21 mouse cellular contexts compared by ENCODE assay signal in the genomic region with DNA sequence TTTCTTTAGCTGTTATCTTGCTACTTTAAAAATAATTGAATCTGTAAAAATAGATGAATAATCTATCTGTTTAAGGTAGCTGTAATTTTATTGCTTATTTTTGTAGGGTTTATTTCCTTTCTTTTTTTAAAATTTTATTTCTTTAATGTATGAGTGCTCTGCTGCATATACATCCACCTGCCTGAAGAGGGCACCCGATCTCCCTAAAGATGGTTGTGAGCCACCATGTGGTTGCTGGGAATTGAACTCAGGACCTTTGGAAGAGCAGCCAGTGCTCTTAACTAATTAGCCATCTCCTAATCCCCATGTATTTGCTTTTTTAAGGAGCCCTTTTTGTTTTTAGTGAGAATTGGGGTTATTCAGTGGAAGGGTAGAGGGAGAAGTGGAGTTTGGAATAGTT. TPM values are rescaled to one million over a fixed set of nuclear protein-coding genes. Genes with fewer than 3 reads are reported as not detected.
DNase-seq lines count a peak whose midpoint lies in the region; ATAC-seq and TF ChIP-seq lines count a peak whose summit lies in the region.
"Had no signal": no experiment of that assay in that cellular context is flagged by ENCODE, and none has a peak within 500 bp of the region (broad histone marks: within the 10 kb centered on the region; RNA-seq: fewer than 3 reads in every experiment).

No protein-coding gene starts in this region.

- 0 out of 2 replicates have a peak, but pooled peaks have one; percentile 8 for TF ChIP-seq CTCF in hindbrain, postnatal 0 days (IDR thresholded peaks at IDR 0.05; ENCODE audit: low read depth)
- TF ChIP-seq CTCF in liver, embryonic 14.5 days (IDR thresholded peaks at IDR 0.05; ENCODE audit: low read depth), result peak; percentile 48
- peak; percentile 32 for TF ChIP-seq CTCF in E14TG2a.4 (conservative IDR thresholded peaks at IDR 0.05; ENCODE audit: low read length)

- no peaks in the 10 kb centered on the region for H3K4me1 ChIP-seq in hindbrain, postnatal 0 days (ENCODE audit: insufficient read depth, low read length)
- H3K4me1 ChIP-seq in hindbrain, embryonic 12.5 days, result no peaks in the 10 kb centered on the region
- H3K4me1 ChIP-seq in liver, embryonic 14.5 days (replicated peaks; ENCODE audit: control insufficient read depth in 2 of 2, insufficient read depth in 2 of 2, low read length in 1 of 2), result no peaks in the 10 kb centered on the region
- H3K4me1 ChIP-seq in liver, embryonic 12.5 days, result no peaks in the 10 kb centered on the region
- peaks cover 16% of the 10 kb centered on the region for H3K4me1 ChIP-seq in E14TG2a.4 (replicated peaks; ENCODE audit: low read depth, low read length)
- no peaks in the 10 kb centered on the region for H3K4me1 ChIP-seq in limb, embryonic 10.5 days
- H3K4me1 ChIP-seq: embryonic facial prominence, embryonic 12.5 days; heart, embryonic 10.5 days; limb, embryonic 13.5 days had no signal

- 77% methylated on average over 1 of the region's 1 CpGs for WGBS in hindbrain, postnatal 0 days
- WGBS in hindbrain, embryonic 12.5 days, result 74% methylated on average over 1 of the region's 1 CpGs
- 65% methylated on average over 1 of the region's 1 CpGs for WGBS in liver, embryonic 14.5 days (ENCODE audit: insufficient replicate concordance)
- 65% methylated on average over 1 of the region's 1 CpGs for WGBS in liver, embryonic 12.5 days (ENCODE audit: insufficient replicate concordance)
- 62% methylated on average over 1 of the region's 1 CpGs for WGBS in limb, embryonic 10.5 days

- no peaks in the 10 kb centered on the region for H3K36me3 ChIP-seq in hindbrain, postnatal 0 days (ENCODE audit: insufficient read depth, low read length)
- no peaks in the 10 kb centered on the region for H3K36me3 ChIP-seq in hindbrain, embryonic 12.5 days
- no peaks in the 10 kb centered on the region for H3K36me3 ChIP-seq in liver, embryonic 14.5 days (replicated peaks; ENCODE audit: control insufficient read depth, insufficient read depth, low read depth)
- H3K36me3 ChIP-seq in liver, embryonic 12.5 days, result no peaks in the 10 kb centered on the region
- peaks cover 8% of the 10 kb centered on the region for H3K36me3 ChIP-seq in E14TG2a.4 (ENCODE audit: insufficient read depth, low read length)
- peaks cover under 1% of the 10 kb centered on the region; the same call in 1 of the 2 replicates for H3K36me3 ChIP-seq in limb, embryonic 10.5 days
- H3K36me3 ChIP-seq: embryonic facial prominence, embryonic 12.5 days; heart, embryonic 10.5 days had no signal

- DNase-seq in hindbrain, postnatal 0 days (ENCODE audit: low spot score), result no peak
- no peak for DNase-seq in liver, embryonic 14.5 days (ENCODE audit: low read depth in 3 of 3, low spot score in 3 of 3)
- peak; percentile 36 for DNase-seq in ZHBTc4 (ENCODE audit: low read depth, low spot score)
- no peak for DNase-seq in right cerebral cortex, postnatal 25 days
- no peak for DNase-seq in limb, embryonic 10.5 days (ENCODE audit: low spot score)
- DNase-seq: adrenal gland, adult 8-10 months; cerebellum, adult 18-20 months; cerebellum, postnatal 14 days; forebrain, postnatal 0 days; kidney, adult 18-20 months; kidney, postnatal 10 days; lung, postnatal 10 days; spleen, adult 18-20 months had no signal

- no peak overlapping the region for H3K9ac ChIP-seq in hindbrain, postnatal 0 days (replicated peaks; ENCODE audit: low read length)
- H3K9ac ChIP-seq in hindbrain, embryonic 12.5 days, result no peak overlapping the region
- no peak overlapping the region for H3K9ac ChIP-seq in liver, embryonic 14.5 days (replicated peaks)
- H3K9ac ChIP-seq in liver, embryonic 12.5 days, result no peak overlapping the region
- H3K9ac ChIP-seq: embryonic facial prominence, embryonic 12.5 days; forebrain, postnatal 0 days; limb, embryonic 13.5 days had no signal

- H3K9me3 ChIP-seq in hindbrain, postnatal 0 days (ENCODE audit: low read length), result no peaks in the 10 kb centered on the region
- H3K9me3 ChIP-seq in hindbrain, embryonic 12.5 days (replicated peaks), result no peaks in the 10 kb centered on the region
- no peaks in the 10 kb centered on the region for H3K9me3 ChIP-seq in liver, embryonic 14.5 days (ENCODE audit: control insufficient read depth, low read length)
- H3K9me3 ChIP-seq in liver, embryonic 12.5 days (replicated peaks), result no peaks in the 10 kb centered on the region
- H3K9me3 ChIP-seq in E14TG2a.4 (ENCODE audit: low read length), result no peaks in the 10 kb centered on the region
- no peaks in the 10 kb centered on the region for H3K9me3 ChIP-seq in limb, embryonic 10.5 days (replicated peaks)
- H3K9me3 ChIP-seq: embryonic facial prominence, embryonic 12.5 days; heart, embryonic 10.5 days; limb, embryonic 13.5 days had no signal

- TF ChIP-seq EP300 in liver, embryonic 14.5 days (IDR thresholded peaks at IDR 0.05; ENCODE audit: low read depth), result no peak

- no peak overlapping the region for H3K4me2 ChIP-seq in hindbrain, postnatal 0 days (ENCODE audit: low read depth, low read length)
- H3K4me2 ChIP-seq in hindbrain, embryonic 12.5 days (replicated peaks), result no peak overlapping the region
- H3K4me2 ChIP-seq in liver, embryonic 14.5 days (ENCODE audit: low read depth), result no peak overlapping the region
- no peak overlapping the region for H3K4me2 ChIP-seq in liver, embryonic 12.5 days
- H3K4me2 ChIP-seq: embryonic facial prominence, embryonic 12.5 days; limb, embryonic 13.5 days; midbrain, embryonic 11.5 days had no signal

- no peak for ATAC-seq in hindbrain, postnatal 0 days
- no peak for ATAC-seq in hindbrain, embryonic 12.5 days (ENCODE audit: low FRiP score)
- no peak for ATAC-seq in liver, embryonic 14.5 days (ENCODE audit: insufficient read depth)
- ATAC-seq in liver, embryonic 12.5 days, result no peak
- ATAC-seq: forebrain, postnatal 0 days; hindbrain, embryonic 16.5 days had no signal

- H3K27me3 ChIP-seq in hindbrain, postnatal 0 days (ENCODE audit: insufficient read depth, low read length), result no peaks in the 10 kb centered on the region
- no peaks in the 10 kb centered on the region for H3K27me3 ChIP-seq in hindbrain, embryonic 12.5 days
- no peaks in the 10 kb centered on the region for H3K27me3 ChIP-seq in liver, embryonic 14.5 days (ENCODE audit: control insufficient read depth, insufficient read depth, low read length)
- no peaks in the 10 kb centered on the region for H3K27me3 ChIP-seq in liver, embryonic 12.5 days (replicated peaks)
- no peaks in the 10 kb centered on the region for H3K27me3 ChIP-seq in E14TG2a.4 (ENCODE audit: insufficient read depth, low read length)
- H3K27me3 ChIP-seq in limb, embryonic 10.5 days (ENCODE audit: low read depth, poor library complexity, severe bottlenecking), result peaks cover 19% of the 10 kb centered on the region
- H3K27me3 ChIP-seq: embryonic facial prominence, embryonic 12.5 days; limb, embryonic 13.5 days had no signal

- no peak overlapping the region for H3K27ac ChIP-seq in hindbrain, postnatal 0 days
- H3K27ac ChIP-seq in hindbrain, embryonic 12.5 days, result no peak overlapping the region
- no peak overlapping the region for H3K27ac ChIP-seq in liver, embryonic 14.5 days
- H3K27ac ChIP-seq in liver, embryonic 12.5 days, result no peak overlapping the region
- no peak overlapping the region for H3K27ac ChIP-seq in limb, embryonic 10.5 days
- H3K27ac ChIP-seq: embryonic facial prominence, embryonic 12.5 days; heart, embryonic 10.5 days; limb, embryonic 13.5 days had no signal

- no peak overlapping the region for H3K4me3 ChIP-seq in hindbrain, postnatal 0 days (ENCODE audit: low read length)
- H3K4me3 ChIP-seq in hindbrain, embryonic 12.5 days, result no peak overlapping the region
- no peak overlapping the region for H3K4me3 ChIP-seq in liver, embryonic 14.5 days (ENCODE audit: insufficient read depth in 1 of 2, low read depth in 2 of 2, low read length in 2 of 2)
- H3K4me3 ChIP-seq in liver, embryonic 12.5 days, result no peak overlapping the region
- no peak overlapping the region for H3K4me3 ChIP-seq in E14TG2a.4 (replicated peaks; ENCODE audit: low read length)
- H3K4me3 ChIP-seq in limb, embryonic 10.5 days, result no peak overlapping the region
- H3K4me3 ChIP-seq: embryonic facial prominence, embryonic 12.5 days; heart, embryonic 10.5 days; limb, embryonic 13.5 days had no signal

RNA-seq across cellular contexts. Expression of gene Usp9x, which starts 14.3 kb away (rescaled TPM):
- 259 and 270 TPM in 2 replicates for total RNA-seq in hindbrain, postnatal 0 days (2014; rRNA removed)
- 28.2 and 29.0 TPM in 2 replicates for polyA plus RNA-seq in hindbrain, postnatal 0 days (2015; fragmentation: Nextera tagmentation; extraction: Ambion mirVana)
- polyA plus RNA-seq in hindbrain, embryonic 12.5 days (2016; fragmentation: Nextera tagmentation; extraction: Ambion mirVana), result 65.9 and 71.3 TPM in 2 replicates
- polyA plus RNA-seq in liver, embryonic 14.5 days (2012; rRNA removed), result 11.5 and 11.9 TPM in 2 replicates
- polyA plus RNA-seq in liver, embryonic 14.5 days (2014; fragmentation: Nextera tagmentation; extraction: Ambion mirVana), result 17.4 and 18.3 TPM in 2 replicates
- 21.0 and 21.5 TPM in 2 replicates for polyA plus RNA-seq in liver, embryonic 12.5 days (2016; fragmentation: Nextera tagmentation; extraction: Ambion mirVana)
- polyA plus RNA-seq in limb, embryonic 10.5 days (2016; fragmentation: Nextera tagmentation; extraction: Ambion mirVana), result 33.3 and 35.2 TPM in 2 replicates
